Mouse (Mus musculus) heart, adult 2 months (tissue): Measurements from ENCODE around the gene Tiprl.

Source experiments
- CTCF ChIP-seq: fragments of 200-600 bp; IDR thresholded peaks from 2 replicates; pipeline ENCODE4 v1.8.1; 2022; ENCODE audit warnings: antibody characterized with exemption, mild to moderate bottlenecking, moderate library complexity
- EP300 ChIP-seq: fragments of 200-500 bp; IDR thresholded peaks from 2 replicates; pipeline ENCODE4 v1.6.1; 2011; ENCODE audit warnings: low read depth, low read length, control low read depth; ENCODE audit not compliant: insufficient read depth

DNA sequence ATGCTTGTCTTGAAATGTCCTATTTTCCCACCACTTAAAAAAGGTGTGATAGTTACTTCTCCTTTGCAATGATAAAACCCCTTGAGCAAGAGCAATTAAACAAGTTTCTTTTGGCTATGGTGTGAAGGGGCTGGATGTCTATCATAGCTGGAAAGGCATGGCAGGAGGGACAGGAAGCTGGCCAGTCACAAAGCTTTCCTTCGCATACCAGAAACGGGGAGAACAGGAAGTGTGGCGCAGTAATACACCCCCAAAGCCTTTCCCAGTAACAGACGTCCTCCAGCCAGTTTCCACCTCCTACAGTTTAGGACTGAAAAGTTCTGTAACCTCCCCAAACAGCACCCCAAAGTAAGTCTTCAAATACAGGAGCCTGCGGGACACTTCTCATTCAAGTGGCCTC lies 66.6 kb downstream of the Tiprl start:
- TF ChIP-seq CTCF (no peak), EP300 (no peak)
